Mouse (Mus musculus) adipose tissue, adult 10 weeks (tissue): ENCODE data around the gene Ntn1. TPM values are rescaled to one million over a fixed set of nuclear protein-coding genes. Genes with fewer than 3 reads are reported as not detected.

Experiments used
- polyA plus RNA-seq: library from polyadenylated mRNA; stranded (reverse); fragments of 350-450 nt; fragmentation: Illumina TruSeq; extraction: RNeasy Lipid Tissue Mini Kit (QIAGEN cat#74804); gene quantifications from one replicate; pipeline ENCODE4 v1.2.3, GENCODE M21; 2014; ENCODE audit warnings: low read depth, low replicate concordance

The Ntn1 gene
- 30.3 TPM for polyA plus RNA-seq

DNA sequence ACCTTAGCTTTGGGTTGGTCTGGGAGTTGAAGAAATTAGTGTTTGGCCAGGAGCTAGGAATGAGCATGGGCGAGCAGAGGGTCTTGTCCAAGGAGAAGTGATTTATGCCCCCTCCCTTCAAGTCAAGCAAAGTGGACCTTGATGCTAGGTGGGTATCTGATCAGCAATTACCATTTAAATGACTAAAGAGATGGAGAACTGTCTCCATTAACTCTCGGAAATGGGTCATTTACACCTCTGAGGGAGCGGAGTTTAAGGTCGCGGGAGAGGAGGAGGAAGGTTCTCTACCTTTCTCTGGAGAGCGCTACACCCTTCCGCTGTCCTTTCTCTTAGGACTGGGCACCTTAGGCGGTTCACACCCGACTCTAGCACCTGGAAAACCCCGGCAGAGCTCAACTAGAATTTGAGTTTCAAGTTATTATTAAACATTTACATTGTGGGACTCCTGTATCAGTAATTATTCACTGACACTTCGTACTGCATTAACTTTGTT, at the start of gene Ntn1:
TSS of gene Ntn1 (minus strand) at position 97 of the 493 bp plus-strand sequence.

DNA sequence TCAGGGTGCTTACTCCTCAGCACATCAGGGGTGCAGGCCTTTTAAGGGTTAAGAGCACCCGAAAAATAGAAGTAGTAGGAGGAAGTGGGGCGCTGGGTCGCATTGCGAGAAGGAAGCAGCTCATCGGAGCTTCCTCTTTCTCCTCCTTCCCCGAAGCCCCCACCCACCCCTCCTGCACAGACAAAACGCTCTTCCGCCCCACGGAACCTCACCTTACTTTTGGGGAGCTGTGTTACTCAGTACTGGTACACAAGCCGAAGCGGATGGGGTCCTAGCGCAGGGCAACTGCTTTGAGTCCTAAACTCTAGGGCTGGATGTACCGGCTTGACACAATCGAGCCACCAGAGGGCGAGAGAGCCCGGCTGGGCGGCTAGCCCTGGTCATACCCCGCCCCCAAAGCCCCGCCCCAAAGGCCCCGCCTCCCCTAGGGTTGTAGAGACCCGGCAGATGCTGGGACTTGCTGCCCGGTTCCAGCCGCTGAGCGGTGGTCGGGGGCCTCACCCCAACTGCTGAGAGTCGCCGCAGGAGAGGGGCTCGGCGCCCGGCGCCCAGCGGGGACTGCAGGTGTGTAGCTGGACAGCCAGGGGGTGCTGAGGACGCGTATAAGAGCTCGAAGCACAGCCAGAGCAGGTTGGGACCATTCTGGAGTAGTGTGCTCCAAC, 31.2 kb upstream of the Ntn1 start, which contains the start of gene Pik3r5:
TSS of gene Pik3r5 (plus strand) at position 423 of the 662 bp plus-strand sequence.

Other genes starting within 250 kb of the Ntn1 start
- 5.2 TPM for gene Pik3r5, start 31.3 kb upstream of the Ntn1 start, polyA plus RNA-seq
- 4.0 TPM for gene Pik3r6, start 102.2 kb upstream of the Ntn1 start, polyA plus RNA-seq
- 3.5 TPM for gene Mfsd6l, start 155.4 kb upstream of the Ntn1 start, polyA plus RNA-seq
- 2.2 TPM for gene Ccdc42, start 186.2 kb upstream of the Ntn1 start, polyA plus RNA-seq